Mouse (Mus musculus): Measurements from ENCODE around the gene Scn8a. TPM values are rescaled to one million over a fixed set of nuclear protein-coding genes. Genes with fewer than 3 reads are reported as not detected.

Scn8a gene
- polyA plus RNA-seq, 1 experiment from 2014 or later = 20.5 TPM

GRCm38 (mm10) chr15:100845049-100845879, 24.4 kb upstream of the Scn8a start:
- Histone ChIP-seq H3K9ac (replicated peaks) (peak overlapping the region; percentile 20; the same call in 1 of the 2 replicates), H3K27ac (replicated peaks) (peak overlapping the region; percentile 39), H3K4me3 (no peak overlapping the region), H3K9me3 (peaks cover 7% of the 10 kb centered on the region; the same call in 1 of the 2 replicates), H3K4me2 (replicated peaks) (no peak overlapping the region), H3K4me1 (peaks cover 8% of the 10 kb centered on the region; the same call in 1 of the 2 replicates), H3K36me3 (no peaks in the 10 kb centered on the region), H3K27me3 (no peaks in the 10 kb centered on the region)
- 52% methylated on average over 26 of the region's 26 CpGs for WGBS
- ATAC-seq (ENCODE audit: low FRiP score, low read depth) = no peak

GRCm38 (mm10) chr15:100847193-100847592, 22.5 kb upstream of the Scn8a start:
- Histone ChIP-seq H3K27ac (replicated peaks) (no peak overlapping the region), H3K4me3 (no peak overlapping the region), H3K27me3 (no peaks in the 10 kb centered on the region), H3K4me2 (replicated peaks) (no peak overlapping the region), H3K4me1 (peaks cover 8% of the 10 kb centered on the region; the same call in 1 of the 2 replicates), H3K9me3 (peaks cover 7% of the 10 kb centered on the region; the same call in 1 of the 2 replicates), H3K36me3 (no peaks in the 10 kb centered on the region), H3K9ac (replicated peaks) (no peak overlapping the region)
- 87% methylated on average over 6 of the region's 6 CpGs for WGBS
- no peak for ATAC-seq (ENCODE audit: low FRiP score, low read depth)

GRCm38 (mm10) chr15:100857586-100857985, 12.1 kb upstream of the Scn8a start:
- Histone ChIP-seq H3K27ac (replicated peaks) (no peak overlapping the region), H3K9ac (replicated peaks) (no peak overlapping the region), H3K4me1 (no peaks in the 10 kb centered on the region), H3K4me3 (no peak overlapping the region), H3K9me3 (no peaks in the 10 kb centered on the region), H3K36me3 (no peaks in the 10 kb centered on the region), H3K4me2 (replicated peaks) (no peak overlapping the region), H3K27me3 (no peaks in the 10 kb centered on the region; the same call in 1 of the 2 replicates)
- ATAC-seq (ENCODE audit: low FRiP score, low read depth) = no peak
- 80% methylated on average over 3 of the region's 3 CpGs for WGBS

- WGBS = 43% methylated on average over 5 of the region's 5 CpGs
- Histone ChIP-seq H3K27me3 (no peaks in the 10 kb centered on the region; the same call in 1 of the 2 replicates), H3K4me1 (no peaks in the 10 kb centered on the region), H3K36me3 (no peaks in the 10 kb centered on the region), H3K9ac (replicated peaks) (no peak overlapping the region), H3K9me3 (no peaks in the 10 kb centered on the region), H3K27ac (replicated peaks) (no peak overlapping the region), H3K4me3 (no peak overlapping the region), H3K4me2 (replicated peaks) (no peak overlapping the region)
- no peak for ATAC-seq (ENCODE audit: low FRiP score, low read depth)
Observed at GRCm38 (mm10) chr15:100860856-100861255, 8.8 kb upstream of the Scn8a start.

GRCm38 (mm10) chr15:100865556-100865955, 4.1 kb upstream of the Scn8a start:
- 45% methylated on average over 3 of the region's 3 CpGs for WGBS
- H3K4me1 ChIP-seq = peaks cover 8% of the 10 kb centered on the region

GRCm38 (mm10) chr15:100870001-100870774, 530 bp downstream of the Scn8a start:
- H3K27ac ChIP-seq (replicated peaks) = peak overlapping the region; percentile 72
- peak overlapping the region; percentile 60 for H3K4me2 ChIP-seq (replicated peaks)
- no peaks in the 10 kb centered on the region for H3K36me3 ChIP-seq
- 4% methylated on average over 42 of the region's 66 CpGs for WGBS
- H3K27me3 ChIP-seq = peaks cover 41% of the 10 kb centered on the region
- peaks cover 26% of the 10 kb centered on the region for H3K4me1 ChIP-seq
- ATAC-seq (ENCODE audit: low FRiP score, low read depth) = peak; percentile 82
- peak overlapping the region; percentile 96 for H3K4me3 ChIP-seq
- H3K9me3 ChIP-seq = no peaks in the 10 kb centered on the region
- peak overlapping the region; percentile 50 for H3K9ac ChIP-seq (replicated peaks)

More at GRCm38 (mm10) chr15:100865556-100865955, 4.1 kb upstream of the Scn8a start:
- Histone ChIP-seq H3K4me2 (replicated peaks) (no peak overlapping the region), H3K36me3 (no peaks in the 10 kb centered on the region), H3K27ac (replicated peaks) (no peak overlapping the region), H3K4me3 (no peak overlapping the region), H3K27me3 (peaks cover 18% of the 10 kb centered on the region), H3K9me3 (no peaks in the 10 kb centered on the region), H3K9ac (replicated peaks) (no peak overlapping the region)
- ATAC-seq (ENCODE audit: low FRiP score, low read depth) = no peak

GRCm38 (mm10) chr15:100870775-100871106, 1.1 kb downstream of the Scn8a start:
- Histone ChIP-seq H3K9me3 (no peaks in the 10 kb centered on the region), H3K4me2 (replicated peaks) (peak overlapping the region; percentile 87), H3K27me3 (peaks cover 41% of the 10 kb centered on the region), H3K4me3 (peak overlapping the region; percentile 96), H3K4me1 (peaks cover 29% of the 10 kb centered on the region), H3K9ac (replicated peaks) (peak overlapping the region; percentile 97), H3K36me3 (no peaks in the 10 kb centered on the region), H3K27ac (replicated peaks) (peak overlapping the region; percentile 85)
- ATAC-seq (ENCODE audit: low FRiP score, low read depth) = peak; percentile 67; the same call in 1 of the 2 replicates
- WGBS = 1% methylated on average over 9 of the region's 69 CpGs

GRCm38 (mm10) chr15:100871107-100872011, 1.7 kb downstream of the Scn8a start:
- Histone ChIP-seq H3K27ac (replicated peaks) (peak overlapping the region; percentile 85), H3K9ac (replicated peaks) (peak overlapping the region; percentile 97), H3K9me3 (no peaks in the 10 kb centered on the region), H3K4me2 (replicated peaks) (peak overlapping the region; percentile 87), H3K4me1 (peaks cover 29% of the 10 kb centered on the region), H3K27me3 (peaks cover 41% of the 10 kb centered on the region), H3K36me3 (no peaks in the 10 kb centered on the region), H3K4me3 (peak overlapping the region; percentile 96)
- ATAC-seq (ENCODE audit: low FRiP score, low read depth) = peak; percentile 73
- WGBS = 1% methylated on average over 47 of the region's 53 CpGs

- Histone ChIP-seq H3K9me3 (no peaks in the 10 kb centered on the region), H3K27ac (replicated peaks) (no peak overlapping the region), H3K4me2 (replicated peaks) (peak overlapping the region; percentile 87), H3K27me3 (peaks cover 37% of the 10 kb centered on the region), H3K4me3 (peak overlapping the region; percentile 96), H3K9ac (replicated peaks) (peak overlapping the region; percentile 97; the same call in 1 of the 2 replicates), H3K36me3 (no peaks in the 10 kb centered on the region), H3K4me1 (peaks cover 29% of the 10 kb centered on the region)
- 5% methylated on average over 16 of the region's 16 CpGs for WGBS
- ATAC-seq (ENCODE audit: low FRiP score, low read depth) = no peak
Observed at GRCm38 (mm10) chr15:100873155-100873554, 3.5 kb downstream of the Scn8a start.

GRCm38 (mm10) chr15:100879073-100879472, 9.4 kb downstream of the Scn8a start:
- Histone ChIP-seq H3K36me3 (no peaks in the 10 kb centered on the region), H3K27me3 (peaks cover 2% of the 10 kb centered on the region; the same call in 1 of the 2 replicates), H3K4me2 (replicated peaks) (no peak overlapping the region), H3K9me3 (no peaks in the 10 kb centered on the region), H3K9ac (replicated peaks) (no peak overlapping the region), H3K4me3 (no peak overlapping the region), H3K27ac (replicated peaks) (no peak overlapping the region), H3K4me1 (peaks cover 9% of the 10 kb centered on the region; the same call in 1 of the 2 replicates)
- no peak for ATAC-seq (ENCODE audit: low FRiP score, low read depth)
- WGBS = 73% methylated on average over 15 of the region's 15 CpGs

GRCm38 (mm10) chr15:100881385-100881784, 11.7 kb downstream of the Scn8a start:
- H3K4me2 ChIP-seq (replicated peaks) = no peak overlapping the region
- H3K27me3 ChIP-seq = no peaks in the 10 kb centered on the region
- H3K36me3 ChIP-seq = no peaks in the 10 kb centered on the region
- no peak overlapping the region for H3K27ac ChIP-seq (replicated peaks)
- H3K4me3 ChIP-seq = no peak overlapping the region
- H3K4me1 ChIP-seq = 0 out of 2 replicates have a peak, but pooled peaks cover 5% of the 10 kb centered on the region
- H3K9me3 ChIP-seq = no peaks in the 10 kb centered on the region
- ATAC-seq (ENCODE audit: low FRiP score, low read depth) = no peak
- WGBS = 77% methylated on average over 5 of the region's 5 CpGs
- H3K9ac ChIP-seq (replicated peaks) = no peak overlapping the region

All from midbrain, embryonic 12.5 days (tissue).